Mouse (Mus musculus): ENCODE measurements around the gene Myo1d. TPM values are rescaled to one million over a fixed set of nuclear protein-coding genes. Genes with fewer than 3 reads are reported as not detected.
A peak's percentile ranks its signal among the peaks of the same experiment; 100 is the strongest.

The Myo1d gene
- polyA plus RNA-seq, 1 experiment from 2014 or later = 10.8 TPM

GRCm38 (mm10) chr11:80510124-80510523, 269.7 kb downstream of the Myo1d start:
- H3K9ac ChIP-seq (ENCODE audit: low read depth, low read length) = no peak overlapping the region
- peaks cover 5% of the 10 kb centered on the region for H3K4me1 ChIP-seq (ENCODE audit: control insufficient read depth, insufficient read depth, low read length)
- 80% methylated on average over 10 of the region's 10 CpGs for WGBS (ENCODE audit: insufficient replicate concordance)
- H3K4me3 ChIP-seq (ENCODE audit: low read depth, low read length) = no peak overlapping the region
- H3K27ac ChIP-seq (ENCODE audit: low read depth, low read length) = no peak overlapping the region
- H3K9me3 ChIP-seq (replicated peaks; ENCODE audit: control insufficient read depth, low read length) = no peaks in the 10 kb centered on the region
- no peak for ATAC-seq (replicated peaks; ENCODE audit: insufficient number of reproducible peaks, low FRiP score, low TSS enrichment)
- no peaks in the 10 kb centered on the region for H3K36me3 ChIP-seq (ENCODE audit: control insufficient read depth, insufficient read depth, low read length)
- H3K27me3 ChIP-seq (ENCODE audit: control insufficient read depth, insufficient read depth, low read length) = no peaks in the 10 kb centered on the region
- no peak overlapping the region for H3K4me2 ChIP-seq

GRCm38 (mm10) chr11:80509176-80509506, 270.7 kb downstream of the Myo1d start:
- no peaks in the 10 kb centered on the region for H3K36me3 ChIP-seq (ENCODE audit: control insufficient read depth, insufficient read depth, low read length)
- H3K27ac ChIP-seq (ENCODE audit: low read depth, low read length) = peak overlapping the region; percentile 67
- no peak for ATAC-seq (replicated peaks; ENCODE audit: insufficient number of reproducible peaks, low FRiP score, low TSS enrichment)
- H3K4me3 ChIP-seq (ENCODE audit: low read depth, low read length) = no peak overlapping the region
- 53% methylated on average over 5 of the region's 5 CpGs for WGBS (ENCODE audit: insufficient replicate concordance)
- H3K4me2 ChIP-seq = peak overlapping the region; percentile 40
- H3K27me3 ChIP-seq (ENCODE audit: control insufficient read depth, insufficient read depth, low read length) = no peaks in the 10 kb centered on the region
- no peak overlapping the region for H3K9ac ChIP-seq (ENCODE audit: low read depth, low read length)
- peaks cover 13% of the 10 kb centered on the region for H3K4me1 ChIP-seq (ENCODE audit: control insufficient read depth, insufficient read depth, low read length)
- no peaks in the 10 kb centered on the region for H3K9me3 ChIP-seq (replicated peaks; ENCODE audit: control insufficient read depth, low read length)

GRCm38 (mm10) chr11:80508361-80509175, 271.3 kb downstream of the Myo1d start:
- no peak for ATAC-seq (replicated peaks; ENCODE audit: insufficient number of reproducible peaks, low FRiP score, low TSS enrichment)
- H3K36me3 ChIP-seq (ENCODE audit: control insufficient read depth, insufficient read depth, low read length) = no peaks in the 10 kb centered on the region
- no peaks in the 10 kb centered on the region for H3K9me3 ChIP-seq (replicated peaks; ENCODE audit: control insufficient read depth, low read length)
- H3K4me2 ChIP-seq = peak overlapping the region; percentile 40
- H3K4me3 ChIP-seq (ENCODE audit: low read depth, low read length) = no peak overlapping the region
- peaks cover 19% of the 10 kb centered on the region for H3K4me1 ChIP-seq (ENCODE audit: control insufficient read depth, insufficient read depth, low read length)
- H3K9ac ChIP-seq (ENCODE audit: low read depth, low read length) = peak overlapping the region; percentile 4; the same call in 1 of the 2 replicates
- WGBS (ENCODE audit: insufficient replicate concordance) = 19% methylated on average over 19 of the region's 19 CpGs
- H3K27me3 ChIP-seq (ENCODE audit: control insufficient read depth, insufficient read depth, low read length) = no peaks in the 10 kb centered on the region
- peak overlapping the region; percentile 67 for H3K27ac ChIP-seq (ENCODE audit: low read depth, low read length)

- Histone ChIP-seq H3K9me3 (replicated peaks; ENCODE audit: control insufficient read depth, low read length) (no peaks in the 10 kb centered on the region), H3K4me3 (ENCODE audit: low read depth, low read length) (no peak overlapping the region), H3K36me3 (ENCODE audit: control insufficient read depth, insufficient read depth, low read length) (no peaks in the 10 kb centered on the region), H3K27me3 (ENCODE audit: control insufficient read depth, insufficient read depth, low read length) (no peaks in the 10 kb centered on the region), H3K4me2 (no peak overlapping the region), H3K9ac (ENCODE audit: low read depth, low read length) (no peak overlapping the region), H3K4me1 (ENCODE audit: control insufficient read depth, insufficient read depth, low read length) (peaks cover 20% of the 10 kb centered on the region), H3K27ac (ENCODE audit: low read depth, low read length) (no peak overlapping the region)
- 79% methylated on average over 6 of the region's 6 CpGs for WGBS (ENCODE audit: insufficient replicate concordance)
- ATAC-seq (replicated peaks; ENCODE audit: insufficient number of reproducible peaks, low FRiP score, low TSS enrichment) = no peak
Observed at GRCm38 (mm10) chr11:80507791-80508190, 272.0 kb downstream of the Myo1d start.

GRCm38 (mm10) chr11:80506483-80506882, 273.3 kb downstream of the Myo1d start:
- no peaks in the 10 kb centered on the region for H3K9me3 ChIP-seq (replicated peaks; ENCODE audit: control insufficient read depth, low read length)
- ATAC-seq (replicated peaks; ENCODE audit: insufficient number of reproducible peaks, low FRiP score, low TSS enrichment) = no peak
- H3K9ac ChIP-seq (ENCODE audit: low read depth, low read length) = no peak overlapping the region
- H3K36me3 ChIP-seq (ENCODE audit: control insufficient read depth, insufficient read depth, low read length) = no peaks in the 10 kb centered on the region
- no peaks in the 10 kb centered on the region for H3K27me3 ChIP-seq (ENCODE audit: control insufficient read depth, insufficient read depth, low read length)
- no peak overlapping the region for H3K4me2 ChIP-seq
- no peak overlapping the region for H3K4me3 ChIP-seq (ENCODE audit: low read depth, low read length)
- H3K27ac ChIP-seq (ENCODE audit: low read depth, low read length) = no peak overlapping the region
- H3K4me1 ChIP-seq (ENCODE audit: control insufficient read depth, insufficient read depth, low read length) = peaks cover 20% of the 10 kb centered on the region

GRCm38 (mm10) chr11:80505581-80505980, 274.2 kb downstream of the Myo1d start:
- H3K27ac ChIP-seq (ENCODE audit: low read depth, low read length) = no peak overlapping the region
- ATAC-seq (replicated peaks; ENCODE audit: insufficient number of reproducible peaks, low FRiP score, low TSS enrichment) = no peak
- H3K4me3 ChIP-seq (ENCODE audit: low read depth, low read length) = no peak overlapping the region
- H3K4me2 ChIP-seq = no peak overlapping the region
- H3K36me3 ChIP-seq (ENCODE audit: control insufficient read depth, insufficient read depth, low read length) = no peaks in the 10 kb centered on the region
- H3K9ac ChIP-seq (ENCODE audit: low read depth, low read length) = no peak overlapping the region
- no peaks in the 10 kb centered on the region for H3K27me3 ChIP-seq (ENCODE audit: control insufficient read depth, insufficient read depth, low read length)
- WGBS (ENCODE audit: insufficient replicate concordance) = 92% methylated on average over 3 of the region's 3 CpGs
- no peaks in the 10 kb centered on the region for H3K9me3 ChIP-seq (replicated peaks; ENCODE audit: control insufficient read depth, low read length)
- H3K4me1 ChIP-seq (ENCODE audit: control insufficient read depth, insufficient read depth, low read length) = peaks cover 20% of the 10 kb centered on the region

- no peaks in the 10 kb centered on the region for H3K9me3 ChIP-seq (replicated peaks; ENCODE audit: control insufficient read depth, low read length)
- no peak overlapping the region for H3K4me3 ChIP-seq (ENCODE audit: low read depth, low read length)
- ATAC-seq (replicated peaks; ENCODE audit: insufficient number of reproducible peaks, low FRiP score, low TSS enrichment) = no peak; the same call in 1 of the 2 replicates
- peaks cover 20% of the 10 kb centered on the region for H3K4me1 ChIP-seq (ENCODE audit: control insufficient read depth, insufficient read depth, low read length)
- no peak overlapping the region for H3K9ac ChIP-seq (ENCODE audit: low read depth, low read length)
- no peaks in the 10 kb centered on the region for H3K27me3 ChIP-seq (ENCODE audit: control insufficient read depth, insufficient read depth, low read length)
- 38% methylated on average over 6 of the region's 6 CpGs for WGBS (ENCODE audit: insufficient replicate concordance)
- H3K36me3 ChIP-seq (ENCODE audit: control insufficient read depth, insufficient read depth, low read length) = no peaks in the 10 kb centered on the region
- no peak overlapping the region for H3K4me2 ChIP-seq
- no peak overlapping the region for H3K27ac ChIP-seq (ENCODE audit: low read depth, low read length)
Observed at GRCm38 (mm10) chr11:80504519-80505385, 275.1 kb downstream of the Myo1d start.

GRCm38 (mm10) chr11:80503726-80504452, 275.9 kb downstream of the Myo1d start:
- Histone ChIP-seq H3K9ac (ENCODE audit: low read depth, low read length) (0 out of 2 replicates have a peak overlapping the region, but pooled peaks have one; percentile 22), H3K4me3 (ENCODE audit: low read depth, low read length) (no peak overlapping the region), H3K4me1 (ENCODE audit: control insufficient read depth, insufficient read depth, low read length) (peaks cover 22% of the 10 kb centered on the region), H3K27me3 (ENCODE audit: control insufficient read depth, insufficient read depth, low read length) (no peaks in the 10 kb centered on the region), H3K27ac (ENCODE audit: low read depth, low read length) (no peak overlapping the region), H3K4me2 (no peak overlapping the region), H3K36me3 (ENCODE audit: control insufficient read depth, insufficient read depth, low read length) (no peaks in the 10 kb centered on the region), H3K9me3 (replicated peaks; ENCODE audit: control insufficient read depth, low read length) (no peaks in the 10 kb centered on the region)
- WGBS (ENCODE audit: insufficient replicate concordance) = 33% methylated on average over 13 of the region's 13 CpGs
- ATAC-seq (replicated peaks; ENCODE audit: insufficient number of reproducible peaks, low FRiP score, low TSS enrichment) = no peak

Measured in heart, embryonic 11.5 days (tissue).